Mouse (Mus musculus): ENCODE results near the gene Apoc4.

DNA sequence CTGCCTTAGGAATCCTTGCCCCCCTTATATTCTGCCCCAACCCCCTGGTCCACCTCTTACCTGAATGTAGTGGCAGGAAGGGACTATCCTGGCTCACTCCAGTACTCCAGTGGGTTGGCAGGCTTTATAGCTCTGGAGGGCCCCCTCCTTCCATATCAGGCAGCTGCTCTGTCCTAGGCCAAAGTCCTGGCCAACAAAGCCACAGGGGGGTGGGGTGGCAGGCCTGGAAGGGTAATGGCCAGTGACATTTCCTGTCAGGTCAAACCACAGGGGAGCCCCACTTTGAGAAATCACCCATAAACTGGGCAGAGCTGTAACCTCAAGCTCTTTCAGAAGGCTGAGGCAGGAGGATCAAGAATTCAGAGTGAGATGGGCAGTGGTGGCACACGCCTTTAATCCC, 4.6 kb downstream of the Apoc4 start:
- TF ChIP-seq CTCF (IDR thresholded peaks at IDR 0.05; ENCODE audit: low read depth, low read length) (no peak), POLR2A (IDR thresholded peaks at IDR 0.05; ENCODE audit: borderline replicate concordance, low read depth, low read length) (no peak)
